ENCODE assay signal across 21 mouse cellular contexts in the genomic region with DNA sequence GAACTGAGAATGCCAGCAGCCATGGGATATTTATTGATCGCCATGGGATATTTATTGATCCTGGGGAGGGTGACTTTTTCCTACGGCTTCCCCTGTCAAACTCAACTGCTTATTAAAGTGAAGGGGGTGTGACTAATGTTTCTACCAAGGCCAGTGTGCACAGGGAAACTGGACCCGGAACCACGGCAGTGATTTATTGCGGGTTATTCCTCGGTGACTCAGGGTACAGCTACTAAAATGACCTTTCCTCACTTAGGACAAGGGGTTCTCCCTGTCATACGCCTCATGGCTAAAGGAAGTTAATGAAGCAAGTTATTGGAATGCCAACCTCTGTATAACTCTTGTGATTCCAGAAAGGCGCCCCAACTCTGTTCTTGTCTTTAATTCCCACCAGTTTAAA. TPM values are rescaled to one million over a fixed set of nuclear protein-coding genes. Genes with fewer than 3 reads are reported as not detected.
A peak's percentile ranks its signal among the peaks of the same experiment; 100 is the strongest.
DNase-seq lines count a peak whose midpoint lies in the region; ATAC-seq and TF ChIP-seq lines count a peak whose summit lies in the region.
"Had no signal": no experiment of that assay in that cellular context is flagged by ENCODE, and none has a peak within 500 bp of the region (broad histone marks: within the 10 kb centered on the region; RNA-seq: fewer than 3 reads in every experiment).

No protein-coding gene starts in this region.

- no peak for TF ChIP-seq EP300 in stomach, postnatal 0 days (optimal IDR thresholded peaks at IDR 0.05)

- TF ChIP-seq CTCF in stomach, postnatal 0 days (IDR thresholded peaks at IDR 0.05; ENCODE audit: low read depth), result no peak

- no peaks in the 10 kb centered on the region for H3K27me3 ChIP-seq in stomach, postnatal 0 days (ENCODE audit: control insufficient read depth, insufficient read depth, low read length)
- H3K27me3 ChIP-seq: CH12.LX; embryonic facial prominence, embryonic 15.5 days; heart, embryonic 15.5 days; hindbrain, embryonic 13.5 days; Patski had no signal

- no peaks in the 10 kb centered on the region for H3K36me3 ChIP-seq in stomach, postnatal 0 days (ENCODE audit: control insufficient read depth, insufficient read depth, low read length)
- H3K36me3 ChIP-seq: embryonic facial prominence, embryonic 15.5 days; heart, embryonic 15.5 days; hindbrain, embryonic 13.5 days had no signal

- WGBS in large intestine, adult 2 months, result 44% methylated on average over 8 of the region's 8 CpGs
- 81% methylated on average over 8 of the region's 8 CpGs for WGBS in stomach, postnatal 0 days

- no peak overlapping the region for H3K4me2 ChIP-seq in stomach, postnatal 0 days (replicated peaks; ENCODE audit: low read depth)
- H3K4me2 ChIP-seq: embryonic facial prominence, embryonic 15.5 days; heart, embryonic 11.5 days; heart, embryonic 15.5 days; hindbrain, embryonic 13.5 days had no signal

- no peaks in the 10 kb centered on the region for H3K4me1 ChIP-seq in stomach, postnatal 0 days (replicated peaks; ENCODE audit: control insufficient read depth, insufficient read depth)
- H3K4me1 ChIP-seq: embryonic facial prominence, embryonic 15.5 days; heart, embryonic 15.5 days; hindbrain, embryonic 13.5 days had no signal

- no peak overlapping the region for H3K4me3 ChIP-seq in stomach, postnatal 0 days (ENCODE audit: low read depth, low read length)
- H3K4me3 ChIP-seq: embryonic facial prominence, embryonic 15.5 days; heart, adult 2 months; heart, embryonic 15.5 days; hindbrain, embryonic 13.5 days had no signal

- no peaks in the 10 kb centered on the region for H3K9me3 ChIP-seq in stomach, postnatal 0 days (ENCODE audit: control insufficient read depth, low read length)
- H3K9me3 ChIP-seq: embryonic facial prominence, embryonic 15.5 days; heart, embryonic 15.5 days had no signal

- no peak overlapping the region for H3K27ac ChIP-seq in stomach, postnatal 0 days (replicated peaks)
- H3K27ac ChIP-seq: embryonic facial prominence, embryonic 15.5 days; heart, adult 2 months; heart, embryonic 15.5 days; hindbrain, embryonic 13.5 days; hindbrain, postnatal 0 days had no signal

- DNase-seq in kidney, adult 11 months, result peak; percentile 19
- no peak for DNase-seq in kidney, postnatal 10 days
- DNase-seq in adrenal gland, postnatal 10 days, result peak; percentile 56
- peak; percentile 73 to 76 for DNase-seq in adrenal gland, postnatal 36 days
- peak; percentile 48 for DNase-seq in large intestine, adult 2 months (ENCODE audit: low read depth, low spot score)
- no peak for DNase-seq in stomach, postnatal 0 days (ENCODE audit: low spot score)
- no peak for DNase-seq in embryo, embryonic 11 days
- DNase-seq: cerebellum, adult 18-20 months; cerebellum, adult 9-11 months; gastrocnemius, postnatal 14 days; heart, adult 2 months; heart, postnatal 14 days had no signal

- no peak for ATAC-seq in stomach, postnatal 0 days (ENCODE audit: low FRiP score, low TSS enrichment)
- ATAC-seq: activated CD4-positive, CD25-positive, alpha-beta regulatory T cell, adult 4 months; forebrain, embryonic 16.5 days; hindbrain, postnatal 0 days; Patski had no signal

- no peak overlapping the region for H3K9ac ChIP-seq in stomach, postnatal 0 days (ENCODE audit: low read length)
- H3K9ac ChIP-seq: embryonic facial prominence, embryonic 15.5 days; heart, embryonic 15.5 days; hindbrain, embryonic 13.5 days had no signal

RNA-seq across cellular contexts. Expression of a gene that starts 13.2 kb away (rescaled TPM):
- total RNA-seq in adrenal gland, postnatal 10 days (2021), result 1 to 10 TPM; 6.8 to 8.4 TPM
- 10 to 100 TPM; 13.9 to 18.6 TPM for total RNA-seq in adrenal gland, postnatal 36 days (2021)
- polyA plus RNA-seq in large intestine, adult 2 months (2012; rRNA removed), result 134 and 136 TPM in 2 replicates
- polyA plus RNA-seq in stomach, postnatal 0 days (2015; fragmentation: Nextera tagmentation; extraction: Ambion mirVana), result 2.7 and 3.2 TPM in 2 replicates

RNA-seq across cellular contexts. Expression of a gene that starts 47.6 kb away (rescaled TPM):
- total RNA-seq in adrenal gland, postnatal 10 days (2021), result 100 to 1,000 TPM; 150 to 160 TPM
- 100 to 1,000 TPM; 212 to 227 TPM for total RNA-seq in adrenal gland, postnatal 36 days (2021)
- polyA plus RNA-seq in large intestine, adult 2 months (2012; rRNA removed), result 108 and 132 TPM in 2 replicates
- 419 and 427 TPM in 2 replicates for polyA plus RNA-seq in stomach, postnatal 0 days (2015; fragmentation: Nextera tagmentation; extraction: Ambion mirVana)

RNA-seq across cellular contexts. Expression of a gene that starts 49.3 kb away (rescaled TPM):
- 1 to 10 TPM; 2.6 to 3.4 TPM for total RNA-seq in adrenal gland, postnatal 10 days (2021)
- total RNA-seq in adrenal gland, postnatal 36 days (2021), result 1 to 10 TPM; 1.1 to 4.2 TPM
- polyA plus RNA-seq in large intestine, adult 2 months (2012; rRNA removed), result 2.2 and 3.2 TPM in 2 replicates
- polyA plus RNA-seq in stomach, postnatal 0 days (2015; fragmentation: Nextera tagmentation; extraction: Ambion mirVana), result 8.3 and 12.3 TPM in 2 replicates

Comparison
In these comparisons a context has a peak if more than half of its experiments do, and no peak if none do; other contexts are left out.
1. DNase-seq: peak in kidney, adult 11 months (single experiment), adrenal gland, postnatal 10 days (single experiment), adrenal gland, postnatal 36 days (2 of 2) and large intestine, adult 2 months (single experiment); none in kidney, postnatal 10 days (single experiment), stomach, postnatal 0 days (single experiment) and embryo, embryonic 11 days (single experiment).